Mouse (Mus musculus) lung, adult 2 months (tissue): Measurements from ENCODE around the gene Fnbp1l.

ENCODE experiments used
- CTCF ChIP-seq: fragments of 200-500 bp; IDR thresholded peaks from 2 replicates; pipeline ENCODE4 v1.5.1; 2011; ENCODE audit warnings: mild to moderate bottlenecking, low read length, control low read depth; ENCODE audit not compliant: insufficient read depth
- POLR2A ChIP-seq: fragments of 200-500 bp; IDR thresholded peaks from 2 replicates; pipeline ENCODE4 v1.6.1; 2011; ENCODE audit warnings: low read depth, mild to moderate bottlenecking, control low read depth, low read length, borderline replicate concordance; ENCODE audit errors: extremely low read depth

DNA sequence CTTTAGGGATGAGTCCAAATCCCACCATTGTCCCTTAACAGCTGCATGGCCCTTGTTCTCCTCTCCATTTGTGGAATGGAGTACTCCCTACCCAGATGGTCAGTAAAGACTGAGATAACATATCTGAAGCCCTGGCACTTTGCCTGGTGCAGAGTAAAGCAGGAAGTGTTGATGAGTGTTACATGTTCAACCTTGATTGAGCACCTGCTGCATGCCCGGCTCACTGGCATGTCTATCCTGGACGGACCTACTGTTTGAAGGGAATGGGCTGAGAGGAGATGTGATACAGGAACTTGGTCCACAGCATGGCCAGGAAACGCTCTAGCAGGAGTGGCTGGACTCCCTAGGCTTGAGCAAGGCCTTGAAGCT, 103.2 kb downstream of the Fnbp1l start:
- TF ChIP-seq CTCF: no peak
- TF ChIP-seq POLR2A: no peak
